Mouse (Mus musculus) left cerebral cortex, postnatal 10 days (tissue): ENCODE results near the gene Hddc3. TPM values are rescaled to one million over a fixed set of nuclear protein-coding genes. Genes with fewer than 3 reads are reported as not detected.
A peak's percentile ranks its signal among the peaks of the same experiment; 100 is the strongest.
"Not testable (repeated sequence)": the region's sequence is repeated elsewhere in the genome, so short reads cannot be mapped to it uniquely, and the experiment has no call there.

Experiments
- DNase-seq, 2 experiments: peaks; one replicate each; pipeline ENCODE4 v3.0.0; 2021 to 2022; ENCODE audit warnings: low spot score in 2 of 2, mixed read lengths in 1 of 2; ENCODE audit errors: extremely low spot score in 1 of 2
- intact Hi-C: fragments of 180-260 bp; cut with DNase I; formaldehyde crosslinking; loops from one replicate; pipeline ENCODE4 v1.15.1; 2025
- total RNA-seq, 2 experiments: library from RNA; stranded (reverse); gene quantifications; 2 replicates each; pipeline ENCODE4 v1.2.3; 2021

Gene Hddc3
- 10 to 100 TPM; 38.3 to 45.8 TPM for total RNA-seq

- peak; percentile 95 to 96 for DNase-seq
- intact Hi-C loops = loop anchor here (5.0 kb wide), 1 partner anchor 34 kb away; no protein-coding TSS in a partner anchor
These were observed at the start of gene Hddc3 for GRCm38 (mm10) chr7:80342858-80343257. Gene Hddc3 (plus strand): TSS chr7:80343104.

- intact Hi-C loops = no loop called here
- peak; percentile 97 for DNase-seq
These were observed 48.7 kb upstream of the Hddc3 start, which contains the start of gene Prc1 for GRCm38 (mm10) chr7:80294062-80294763. Gene Prc1 (plus strand): TSS chr7:80294450.

- no peak for DNase-seq
- intact Hi-C loops = no loop called here
These were observed 47.9 kb upstream of the Hddc3 start for GRCm38 (mm10) chr7:80294764-80295648.

GRCm38 (mm10) chr7:80296462-80296861 is 46.4 kb upstream of the Hddc3 start:
- intact Hi-C loops = no loop called here
- no peak for DNase-seq

- intact Hi-C loops = no loop called here
- DNase-seq = no peak
These were observed 45.9 kb upstream of the Hddc3 start for GRCm38 (mm10) chr7:80297041-80297440.

GRCm38 (mm10) chr7:80298754-80299153 is 44.1 kb upstream of the Hddc3 start:
- intact Hi-C loops = no loop called here
- no peak for DNase-seq

GRCm38 (mm10) chr7:80299568-80299967 is 43.3 kb upstream of the Hddc3 start:
- DNase-seq = no peak
- intact Hi-C loops = no loop called here

- intact Hi-C loops = no loop called here
- DNase-seq = no peak
These were observed 41.4 kb upstream of the Hddc3 start for GRCm38 (mm10) chr7:80301522-80301921.

- intact Hi-C loops = no loop called here
- no peak for DNase-seq
These were observed 35.1 kb upstream of the Hddc3 start for GRCm38 (mm10) chr7:80307766-80308165.

- DNase-seq = no peak
- intact Hi-C loops = no loop called here
These were observed 32.1 kb upstream of the Hddc3 start for GRCm38 (mm10) chr7:80310771-80311170.

- intact Hi-C loops = loop anchor here (5.0 kb wide), 1 partner anchor 173 kb away; no protein-coding TSS in a partner anchor
- no peak for DNase-seq
These were observed 27.2 kb upstream of the Hddc3 start for GRCm38 (mm10) chr7:80315733-80316132.

GRCm38 (mm10) chr7:80317439-80318115 is 25.3 kb upstream of the Hddc3 start:
- DNase-seq = no peak
- intact Hi-C loops = loop anchor here (5.0 kb wide), 1 partner anchor 175 kb away; no protein-coding TSS in a partner anchor

GRCm38 (mm10) chr7:80318670-80319069 is 24.2 kb upstream of the Hddc3 start:
- intact Hi-C loops = loop anchor here (5.0 kb wide), 1 partner anchor 176 kb away; no protein-coding TSS in a partner anchor
- no peak for DNase-seq

GRCm38 (mm10) chr7:80319846-80320496 is 22.9 kb upstream of the Hddc3 start:
- DNase-seq = no peak

GRCm38 (mm10) chr7:80323336-80323735 is 19.6 kb upstream of the Hddc3 start:
- intact Hi-C loops = no loop called here
- DNase-seq = no peak

More at GRCm38 (mm10) chr7:80319846-80320496, 22.9 kb upstream of the Hddc3 start:
- intact Hi-C loops = loop anchor here (5.0 kb wide), 1 partner anchor 178 kb away; no protein-coding TSS in a partner anchor

- DNase-seq = peak; percentile 95 to 97
- intact Hi-C loops = no loop called here
These were observed 18.7 kb upstream of the Hddc3 start, which contains the start of gene Rccd1 for GRCm38 (mm10) chr7:80324043-80324815. Gene Rccd1 (minus strand): TSS chr7:80324454.

GRCm38 (mm10) chr7:80324816-80325119 is 18.1 kb upstream of the Hddc3 start:
- DNase-seq, intact Hi-C loops: not testable (repeated sequence)

- intact Hi-C loops = no loop called here
- no peak for DNase-seq
These were observed 17.5 kb upstream of the Hddc3 start for GRCm38 (mm10) chr7:80325292-80325868.
